Mouse (Mus musculus) T-helper 1 cell (primary cell): ENCODE measurements around the gene Pqbp1.

Experiments
- in situ Hi-C: fragments of 300-600 bp; cut with MboI, MseI; formaldehyde crosslinking; loops from one replicate; pipeline ENCODE4 v1.15.1; 2025; ENCODE audit warnings: high pct_unique_total_duplicates

Gene Pqbp1

DNA sequence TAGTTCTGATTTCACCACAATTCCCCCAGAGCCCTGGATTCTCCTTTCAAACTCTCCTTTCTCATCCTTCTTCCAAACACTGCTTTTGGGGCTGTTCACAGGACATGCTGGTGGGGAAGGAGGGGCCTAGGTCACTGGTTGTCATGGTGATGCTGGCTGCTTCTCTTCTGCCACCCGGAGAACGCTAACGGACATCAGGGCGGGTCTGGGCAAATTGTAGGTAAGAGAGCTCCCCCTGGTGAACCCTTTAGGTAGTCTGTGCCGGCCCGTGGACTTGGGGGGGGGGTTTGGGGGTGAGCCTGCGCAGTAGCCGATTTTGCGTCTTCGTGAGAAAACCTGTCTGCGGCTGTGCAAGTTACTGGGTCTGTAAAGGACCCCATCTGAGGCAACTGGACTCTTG is 19.2 kb downstream of the Pqbp1 start:
- in situ Hi-C loops = no loop called here

- in situ Hi-C loops = no loop called here
Observed at GRCm38 (mm10) chrX:7878495-7878894, 20.6 kb downstream of the Pqbp1 start.

DNA sequence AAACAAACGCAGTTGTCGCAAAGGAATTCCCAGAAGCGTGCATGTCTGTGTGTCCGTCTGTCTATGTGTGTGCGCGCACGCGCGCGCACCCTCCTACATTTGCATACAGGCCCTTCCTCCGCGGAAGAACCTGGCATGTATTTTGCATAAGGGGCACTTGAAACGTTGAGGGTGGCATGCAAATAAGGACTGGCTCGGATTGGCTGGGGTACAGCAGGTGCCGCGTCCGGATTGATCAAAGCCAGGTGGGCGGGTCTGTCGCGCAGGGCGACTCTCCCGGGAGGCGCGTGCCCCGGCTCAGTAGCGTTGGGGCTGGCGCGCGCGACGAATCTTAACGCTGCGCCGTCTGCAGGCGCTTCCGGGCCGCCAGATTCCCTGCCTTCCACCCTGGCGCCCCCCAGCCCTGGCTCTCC is 21.1 kb downstream of the Pqbp1 start, which contains the start of gene Pim2:
TSS of gene Pim2 (plus strand) at position 256 of the 413 bp plus-strand sequence.
- in situ Hi-C loops = no loop called here

DNA sequence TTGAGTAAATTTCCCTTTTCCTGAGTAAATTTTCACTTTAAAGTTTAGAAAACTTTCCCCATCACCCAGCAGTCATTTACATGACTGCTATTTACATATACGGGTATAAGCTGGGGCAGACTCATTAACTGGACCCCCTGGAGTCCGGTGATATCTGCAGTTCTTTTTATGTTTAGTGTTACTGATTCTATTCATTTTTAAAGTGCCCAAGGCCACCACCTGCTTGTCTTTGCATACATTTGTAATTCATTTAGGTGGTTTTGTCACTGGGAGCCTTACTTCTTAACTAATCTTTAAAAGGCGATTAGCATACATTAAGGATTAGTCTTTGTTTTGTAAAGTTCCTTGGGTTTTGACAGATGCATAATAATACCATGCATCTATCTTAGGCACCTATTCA is 29.2 kb downstream of the Pqbp1 start:
- in situ Hi-C loops = no loop called here

GRCm38 (mm10) chrX:7868506-7868905 is 30.6 kb downstream of the Pqbp1 start:
- in situ Hi-C loops = no loop called here

- in situ Hi-C loops = no loop called here
Observed at GRCm38 (mm10) chrX:7867141-7867540, 31.9 kb downstream of the Pqbp1 start.

DNA sequence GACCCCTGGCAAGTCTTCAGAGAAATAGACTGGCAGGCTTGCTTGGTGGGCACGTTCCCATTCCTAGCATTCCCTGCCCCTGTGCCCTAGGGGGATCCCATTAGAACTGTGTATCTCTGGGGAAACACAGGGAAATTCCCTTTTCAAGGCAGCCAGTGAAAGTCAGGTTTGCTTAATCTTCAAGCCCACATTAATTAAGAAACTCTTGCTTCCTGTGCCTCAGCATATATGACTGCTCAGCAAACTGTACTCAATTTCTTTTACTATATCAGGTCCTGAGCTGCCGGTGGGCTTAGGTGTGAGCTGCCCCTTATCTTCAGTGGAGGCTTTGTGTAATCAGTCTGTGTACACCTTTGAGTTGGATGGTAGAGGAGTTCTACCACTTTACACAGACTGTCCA is 33.3 kb downstream of the Pqbp1 start:
- in situ Hi-C loops = no loop called here

DNA sequence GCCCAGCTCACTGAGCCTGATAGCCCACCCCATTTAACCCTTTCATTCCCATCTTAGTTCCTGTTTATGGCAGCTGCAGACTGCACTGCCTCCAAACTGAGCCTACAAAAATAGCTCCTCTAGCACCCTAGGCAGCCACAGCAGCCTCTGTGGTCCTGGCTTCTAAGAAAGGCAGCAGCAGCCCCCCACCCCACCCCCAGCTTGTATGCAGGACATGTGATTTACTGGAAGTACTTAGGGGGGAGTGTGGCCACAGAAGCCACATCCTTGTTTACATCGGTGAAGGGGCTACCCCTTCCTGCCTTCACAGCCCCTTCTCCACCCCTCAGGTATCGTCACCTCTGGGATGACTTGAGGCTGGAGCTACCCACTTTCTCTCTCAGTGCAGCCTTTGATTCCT is 33.7 kb downstream of the Pqbp1 start:
- in situ Hi-C loops = no loop called here

DNA sequence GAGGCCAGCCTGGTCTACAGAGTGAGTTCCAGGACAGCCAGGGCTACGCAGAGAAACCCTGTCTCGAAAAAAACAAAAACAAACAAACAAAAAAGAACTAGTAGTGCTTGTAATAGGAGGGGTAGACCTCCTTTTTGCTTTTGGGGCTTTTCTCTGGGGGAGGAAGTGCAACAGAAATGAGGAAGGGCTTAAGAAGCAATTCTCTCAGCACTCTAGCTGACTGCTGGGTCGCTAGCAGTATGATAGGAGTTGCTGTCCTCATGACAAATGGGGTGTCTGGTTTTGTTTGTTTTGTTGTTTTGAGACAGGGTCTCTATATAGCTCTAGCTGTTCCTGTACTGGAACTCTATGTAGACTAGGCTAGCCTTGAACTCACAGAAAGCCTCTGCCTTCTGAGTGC is 34.5 kb downstream of the Pqbp1 start:
- in situ Hi-C loops = no loop called here

DNA sequence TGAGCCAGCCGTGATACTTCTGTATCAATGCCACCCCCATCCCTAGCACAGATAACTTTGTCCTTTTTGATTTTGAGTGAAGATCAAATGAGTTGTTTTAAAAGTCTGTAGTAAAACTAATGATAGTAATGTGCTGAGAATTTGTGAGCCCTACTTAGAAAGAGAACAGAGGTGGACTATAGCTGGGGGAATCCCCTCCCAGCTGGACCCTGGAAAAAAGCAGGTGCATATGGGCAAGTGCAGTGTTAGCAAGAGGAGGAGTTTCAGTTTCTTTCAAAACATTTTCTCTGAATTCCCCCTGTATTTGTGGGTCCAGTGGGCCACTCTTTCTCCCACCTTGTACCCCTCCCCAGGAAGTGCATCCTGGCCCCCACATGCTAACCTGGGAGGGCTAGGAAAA is 35.9 kb downstream of the Pqbp1 start:
- in situ Hi-C loops = no loop called here

DNA sequence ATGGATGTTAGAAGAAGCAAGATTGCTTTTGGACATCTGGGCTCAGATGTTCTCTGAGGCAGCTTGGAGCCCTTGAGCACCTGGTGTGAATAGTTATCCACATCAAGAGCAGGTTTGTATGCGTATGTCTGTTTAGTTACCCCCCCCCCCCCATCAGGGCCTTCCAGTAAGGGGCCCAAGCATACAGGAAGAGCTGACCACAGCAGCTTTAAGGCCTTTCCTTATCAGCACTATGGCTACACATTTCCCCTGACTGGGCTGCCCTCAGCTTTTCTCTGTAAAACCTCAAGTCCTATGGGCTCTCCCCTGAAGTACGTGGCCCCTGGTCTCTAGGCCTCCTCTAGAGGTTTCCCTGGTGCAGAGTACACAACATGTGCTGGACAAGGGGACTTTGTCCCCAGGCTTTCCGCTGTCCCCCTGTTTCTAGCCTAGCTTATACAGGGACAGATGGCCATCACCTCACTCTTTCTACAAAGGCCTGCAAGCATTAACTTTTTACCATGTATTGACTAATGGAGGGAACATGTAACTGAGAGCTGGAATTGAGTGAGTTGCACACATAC is 39.8 kb downstream of the Pqbp1 start:
- in situ Hi-C loops = no loop called here

DNA sequence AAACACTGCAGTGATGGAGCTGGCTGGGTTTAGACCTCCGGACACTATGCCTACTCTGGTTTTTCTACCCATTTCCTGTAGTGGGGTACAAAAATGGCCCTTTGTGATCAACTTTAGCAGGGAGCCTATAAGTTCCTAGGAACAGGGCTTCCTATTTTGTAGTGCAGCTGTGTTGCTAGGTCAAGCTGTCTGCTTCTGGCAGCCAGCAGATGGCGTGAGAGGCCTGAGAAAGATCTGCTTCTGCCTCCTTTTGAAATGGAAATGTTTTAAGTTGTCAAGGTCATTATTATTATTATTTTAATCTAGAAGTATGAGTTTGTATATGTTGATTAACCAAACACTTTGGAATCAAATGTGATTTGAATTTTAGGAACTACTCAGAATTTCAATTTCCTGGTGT is 44.5 kb downstream of the Pqbp1 start:
- in situ Hi-C loops = no loop called here

GRCm38 (mm10) chrX:7847845-7848244 is 51.2 kb downstream of the Pqbp1 start:
- in situ Hi-C loops = no loop called here
